Mouse (Mus musculus): ENCODE measurements around the gene Zc3h10.

DNA sequence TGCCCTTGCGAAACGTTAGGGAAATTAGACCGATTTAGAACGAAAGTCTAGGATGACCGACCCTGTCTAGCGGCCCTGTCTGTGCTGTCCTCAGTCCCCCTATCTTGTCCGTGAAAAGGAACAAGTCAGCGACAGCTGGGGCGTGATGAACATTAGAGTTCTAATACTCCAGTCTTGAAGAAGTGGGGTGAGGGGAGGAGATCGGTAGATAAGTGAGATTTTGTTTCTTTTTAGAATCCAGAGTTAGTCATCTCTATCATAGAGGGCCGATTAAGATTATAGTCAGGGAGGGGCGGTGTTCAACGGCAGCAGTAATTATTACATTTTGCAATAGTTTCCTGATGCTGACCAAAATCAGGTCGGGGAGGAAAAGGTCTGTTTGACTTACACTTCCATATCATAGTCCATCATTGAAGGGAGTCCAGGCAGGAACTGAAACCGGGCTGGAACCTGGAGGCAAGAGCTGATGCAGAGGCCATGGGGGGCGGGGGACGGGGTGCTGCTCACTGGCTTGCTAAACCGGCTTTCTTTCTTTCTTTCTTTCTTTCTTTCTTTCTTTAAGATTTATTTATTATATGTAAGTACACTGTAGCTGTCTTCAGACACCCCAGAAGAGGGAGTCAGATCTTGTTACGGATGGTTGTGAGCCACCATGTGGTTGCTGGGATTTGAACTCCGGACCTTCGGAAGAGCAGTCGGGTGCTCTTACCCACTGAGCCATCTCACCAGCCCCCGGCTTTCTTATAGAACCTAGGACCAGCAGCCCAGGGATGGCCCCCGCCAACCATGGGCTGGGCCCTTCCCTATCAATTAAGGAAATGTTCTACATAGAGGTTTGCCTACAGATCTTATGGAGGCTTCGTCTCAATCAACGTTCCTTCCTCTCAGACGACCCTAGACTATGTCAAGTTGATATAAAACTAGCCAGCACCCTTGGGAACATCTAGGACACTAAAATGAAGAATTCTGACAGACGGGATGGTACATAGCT is 20.9 kb downstream of the Zc3h10 start:
- TF ChIP-seq GATA1 (IDR thresholded peaks at IDR 0.05; ENCODE audit: low read length) (peak; percentile 36; the same call in 1 of the 2 replicates), TAL1 (IDR thresholded peaks at IDR 0.05; ENCODE audit: low read length) (no peak)

All from erythroblast, embryonic 14.5 days (primary cell).